Mouse (Mus musculus): ENCODE results near the gene Syne3.

The Syne3 gene

GRCm38 (mm10) chr12:105027323-105027991, 17.8 kb upstream of the Syne3 start:
- in situ Hi-C loops (cut with MboI, MseI) = loop anchor here (5.0 to 25.0 kb wide), 2 partner anchors 75 to 1690 kb away; no protein-coding TSS in a partner anchor

GRCm38 (mm10) chr12:105025947-105026586, 16.5 kb upstream of the Syne3 start:
- in situ Hi-C loops (cut with MboI, MseI) = loop anchor here (5.0 to 25.0 kb wide), 2 partner anchors 74 to 1689 kb away; no protein-coding TSS in a partner anchor

- in situ Hi-C loops (cut with MboI, MseI) = loop anchor here (5.0 to 25.0 kb wide), 2 partner anchors 73 to 1688 kb away; no protein-coding TSS in a partner anchor
Measured at GRCm38 (mm10) chr12:105025271-105025946, 15.8 kb upstream of the Syne3 start.

- in situ Hi-C loops (cut with MboI, MseI) = loop anchor here in 1 of 2 experiments (25.0 kb wide), 1 partner anchor 1015 kb away; no protein-coding TSS in a partner anchor
Measured at GRCm38 (mm10) chr12:105022776-105023175, 13.2 kb upstream of the Syne3 start.

- in situ Hi-C loops (cut with MboI, MseI) = loop anchor here in 1 of 2 experiments (25.0 kb wide), 1 partner anchor 1015 kb away; no protein-coding TSS in a partner anchor
Measured at GRCm38 (mm10) chr12:105022141-105022540, 12.5 kb upstream of the Syne3 start.

- in situ Hi-C loops (cut with MboI, MseI) = loop anchor here in 1 of 2 experiments (25.0 kb wide), 1 partner anchor 1016 kb away; no protein-coding TSS in a partner anchor
Measured at GRCm38 (mm10) chr12:105021441-105022069, 11.9 kb upstream of the Syne3 start.

GRCm38 (mm10) chr12:105019359-105020219, 10.0 kb upstream of the Syne3 start:
- in situ Hi-C loops (cut with MboI, MseI) = loop anchor here (5.0 to 25.0 kb wide), 4 partner anchors 67 to 1595 kb away; partner anchors contain the start of genes Ddx24 (in 1 of the 2) and Papola (in 1 of the 2)

- in situ Hi-C loops (cut with MboI, MseI) = loop anchor here (5.0 to 25.0 kb wide), 4 partner anchors 64 to 1592 kb away; partner anchors contain the start of genes Ddx24 (in 1 of the 2) and Papola (in 1 of the 2)
Measured at GRCm38 (mm10) chr12:105016639-105017038, 7.0 kb upstream of the Syne3 start.

- in situ Hi-C loops (cut with MboI, MseI) = loop anchor here (5.0 to 25.0 kb wide), 4 partner anchors 64 to 1591 kb away; partner anchors contain the start of genes Ddx24 (in 1 of the 2) and Papola (in 1 of the 2)
Measured at GRCm38 (mm10) chr12:105016199-105016598, 6.6 kb upstream of the Syne3 start.

GRCm38 (mm10) chr12:105013065-105013464, 3.5 kb upstream of the Syne3 start:
- in situ Hi-C loops (cut with MboI, MseI) = loop anchor here in 1 of 2 experiments (10.0 to 25.0 kb wide), 3 partner anchors 772 to 1588 kb away; partner anchors contain the start of genes Ddx24 and Papola

GRCm38 (mm10) chr12:105012314-105012713, 2.7 kb upstream of the Syne3 start:
- in situ Hi-C loops (cut with MboI, MseI) = loop anchor here in 1 of 2 experiments (10.0 to 25.0 kb wide), 3 partner anchors 772 to 1588 kb away; partner anchors contain the start of genes Ddx24 and Papola

GRCm38 (mm10) chr12:105011589-105011988, 2.0 kb upstream of the Syne3 start:
- in situ Hi-C loops (cut with MboI, MseI) = loop anchor here in 1 of 2 experiments (10.0 to 25.0 kb wide), 3 partner anchors 773 to 1587 kb away; partner anchors contain the start of genes Ddx24 and Papola

GRCm38 (mm10) chr12:105010213-105010790, 693 bp upstream of the Syne3 start:
- in situ Hi-C loops (cut with MboI, MseI) = loop anchor here in 1 of 2 experiments (10.0 to 25.0 kb wide), 3 partner anchors 774 to 1586 kb away; partner anchors contain the start of genes Ddx24 and Papola

- in situ Hi-C loops (cut with MboI, MseI) = loop anchor here in 1 of 2 experiments (25.0 kb wide), 1 partner anchor 1029 kb away; no protein-coding TSS in a partner anchor
Measured at GRCm38 (mm10) chr12:105008752-105009178, 844 bp downstream of the Syne3 start.

- in situ Hi-C loops (cut with MboI, MseI) = loop anchor here in 1 of 2 experiments (25.0 kb wide), 1 partner anchor 1029 kb away; no protein-coding TSS in a partner anchor
Measured at GRCm38 (mm10) chr12:105008150-105008549, 1.5 kb downstream of the Syne3 start.

- in situ Hi-C loops (cut with MboI, MseI) = loop anchor here in 1 of 2 experiments (25.0 kb wide), 1 partner anchor 1032 kb away; no protein-coding TSS in a partner anchor
Measured at GRCm38 (mm10) chr12:105005715-105005972, 4.0 kb downstream of the Syne3 start.

- in situ Hi-C loops (cut with MboI, MseI) = loop anchor here in 1 of 2 experiments (25.0 kb wide), 1 partner anchor 1032 kb away; no protein-coding TSS in a partner anchor
Measured at GRCm38 (mm10) chr12:105004956-105005714, 4.5 kb downstream of the Syne3 start.

- in situ Hi-C loops (cut with MboI, MseI) = loop anchor here in 1 of 2 experiments (25.0 kb wide), 1 partner anchor 1034 kb away; no protein-coding TSS in a partner anchor
Measured at GRCm38 (mm10) chr12:105003715-105004114, 5.9 kb downstream of the Syne3 start.
